Mouse (Mus musculus) kidney, postnatal 0 days (tissue): ENCODE data around the gene S100a10. TPM values are rescaled to one million over a fixed set of nuclear protein-coding genes. Genes with fewer than 3 reads are reported as not detected.

Experiments
- ATAC-seq: fragments of 200-750 bp; cut with Nextera tagmentation; replicated peaks from 2 replicates; pipeline ENCODE4 v1.8.0; 2017; ENCODE audit warnings: low read depth, moderate number of reproducible peaks, moderate TSS enrichment, moderate library complexity; ENCODE audit not compliant: low FRiP score
- DNase-seq: peaks from one replicate; pipeline ENCODE4 v3.0.0-alpha.2; 2016; ENCODE audit warnings: low spot score
- H3K27ac ChIP-seq: fragments of 300-500 bp; sonication (generic); 2 replicates; pipeline ENCODE4 v1.5.1; 2014; ENCODE audit warnings: mild to moderate bottlenecking
- H3K27me3 ChIP-seq: fragments of 300-500 bp; sonication (generic); 2 replicates; pipeline ENCODE4 v1.6.1; 2014; ENCODE audit warnings: low read length, mixed read lengths; ENCODE audit not compliant: insufficient read depth
- H3K36me3 ChIP-seq: fragments of 300-500 bp; sonication (generic); 2 replicates; pipeline ENCODE4 v1.6.1; 2014; ENCODE audit warnings: low read length, mixed read lengths; ENCODE audit not compliant: insufficient read depth
- H3K4me1 ChIP-seq: fragments of 300-500 bp; sonication (generic); replicated peaks from 2 replicates; pipeline ENCODE4 v1.6.1; 2014; ENCODE audit warnings: antibody characterized with exemption, low read length, mixed read lengths; ENCODE audit not compliant: insufficient read depth
- H3K4me2 ChIP-seq: fragments of 300-500 bp; sonication (generic); 2 replicates; pipeline ENCODE4 v1.6.1; 2014; ENCODE audit warnings: mild to moderate bottlenecking, low read length, moderate library complexity, mixed read lengths
- H3K4me3 ChIP-seq: fragments of 300-500 bp; sonication (generic); replicated peaks from 2 replicates; pipeline ENCODE4 v1.5.1; 2014; ENCODE audit warnings: low read depth, low read length
- H3K9ac ChIP-seq: fragments of 300-500 bp; sonication (generic); 2 replicates; pipeline ENCODE4 v1.6.1; 2014; ENCODE audit warnings: low read depth, low read length
- H3K9me3 ChIP-seq: fragments of 300-500 bp; sonication (generic); replicated peaks from 2 replicates; pipeline ENCODE4 v1.6.1; 2016; ENCODE audit warnings: low read length, inconsistent platforms, mixed read lengths
- CTCF ChIP-seq: IDR thresholded peaks from 2 replicates; pipeline ENCODE4 v1.5.1; 2016; ENCODE audit warnings: antibody characterized with exemption, low read depth, mild to moderate bottlenecking, moderate library complexity
- WGBS: fragments of 180-500 bp; shearing (Covaris S2); extraction: QIAGEN DNeasy Blood & Tissue Kit; methylation state at CpG from one replicate; pipeline ENCODE4 v1.1.7; 2014; 5-methylcytosine and 5-hydroxymethylcytosine counted together
- polyA plus RNA-seq: library from polyadenylated mRNA; unstranded; fragments of >200 nt; fragmentation: Nextera tagmentation; extraction: Ambion mirVana; gene quantifications from 2 replicates; pipeline ENCODE4 v1.2.1, GENCODE M21; 2015

S100a10 gene
- polyA plus RNA-seq, 1 experiment from 2014 or later, result 566 TPM

DNA sequence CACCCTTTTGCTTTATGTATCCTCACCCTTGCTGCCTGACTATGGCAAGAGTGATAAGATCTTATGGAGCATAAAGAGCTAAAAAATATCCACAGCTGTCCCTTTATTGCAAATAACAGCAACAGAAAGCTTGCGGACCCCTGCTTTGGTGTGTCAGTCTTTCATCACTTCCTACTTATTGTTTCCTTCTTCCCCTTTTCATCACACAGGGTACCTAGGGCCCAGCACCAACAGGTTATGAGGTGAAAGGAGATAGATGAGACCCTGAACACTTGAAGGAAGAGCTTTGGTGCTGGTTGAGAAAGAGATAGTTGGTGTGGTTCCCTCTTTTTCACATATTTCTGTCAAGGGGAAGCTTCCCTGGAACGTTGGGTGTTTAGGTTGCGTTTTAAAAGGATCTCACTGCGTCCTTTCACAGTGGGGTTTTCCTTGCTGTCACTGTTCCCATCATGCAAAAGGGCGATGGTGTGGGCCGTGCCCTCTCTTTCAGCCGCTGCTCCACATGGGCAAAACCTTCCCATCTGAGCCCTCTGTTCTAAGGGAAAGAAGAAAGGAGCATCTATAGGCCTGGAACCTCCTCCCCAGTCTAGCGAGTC lies 33.3 kb upstream of the S100a10 start:
- Histone ChIP-seq H3K9ac (peak overlapping the region; percentile 77; the same call in 1 of the 2 replicates), H3K9me3 (no peaks in the 10 kb centered on the region), H3K36me3 (peaks cover 7% of the 10 kb centered on the region), H3K4me3 (peak overlapping the region; percentile 83), H3K4me1 (peaks cover 15% of the 10 kb centered on the region; the same call in 1 of the 2 replicates), H3K4me2 (peak overlapping the region; percentile 58), H3K27me3 (no peaks in the 10 kb centered on the region), H3K27ac (peak overlapping the region; percentile 54)
- DNase-seq (no peak), ATAC-seq (no peak)
- 74% methylated on average over 8 of the region's 8 CpGs for WGBS
- no peak for TF ChIP-seq CTCF

DNA sequence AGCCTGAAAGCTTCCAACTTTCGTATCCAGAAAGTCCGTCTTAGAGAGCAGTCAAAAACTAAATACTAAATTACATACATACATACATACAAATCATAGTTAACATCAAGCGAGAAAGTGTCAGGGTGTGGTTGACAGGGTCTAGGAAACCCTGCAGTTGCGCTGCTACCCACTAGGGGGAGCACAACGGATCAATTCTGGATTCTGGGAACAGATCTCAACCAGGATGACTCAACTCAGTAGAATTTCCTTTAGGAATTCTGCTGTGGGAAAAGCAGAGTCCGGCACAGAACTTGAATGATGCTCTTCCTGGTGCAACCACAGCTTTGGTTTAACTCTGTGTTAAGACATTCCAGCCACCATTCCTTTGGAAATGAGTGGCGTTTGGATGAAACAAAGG lies 32.3 kb upstream of the S100a10 start:
- no peak overlapping the region for H3K27ac ChIP-seq
- H3K36me3 ChIP-seq, result peaks cover 11% of the 10 kb centered on the region
- peak; percentile 85 for TF ChIP-seq CTCF
- H3K4me2 ChIP-seq, result peak overlapping the region; percentile 33; the same call in 1 of the 2 replicates
- H3K9ac ChIP-seq, result no peak overlapping the region
- no peak for ATAC-seq
- H3K4me3 ChIP-seq, result no peak overlapping the region; the same call in 1 of the 2 replicates
- H3K27me3 ChIP-seq, result no peaks in the 10 kb centered on the region
- H3K4me1 ChIP-seq, result peaks cover 15% of the 10 kb centered on the region; the same call in 1 of the 2 replicates
- 45% methylated on average over 7 of the region's 7 CpGs for WGBS
- peak; percentile 86 for DNase-seq
- H3K9me3 ChIP-seq, result no peaks in the 10 kb centered on the region

DNA sequence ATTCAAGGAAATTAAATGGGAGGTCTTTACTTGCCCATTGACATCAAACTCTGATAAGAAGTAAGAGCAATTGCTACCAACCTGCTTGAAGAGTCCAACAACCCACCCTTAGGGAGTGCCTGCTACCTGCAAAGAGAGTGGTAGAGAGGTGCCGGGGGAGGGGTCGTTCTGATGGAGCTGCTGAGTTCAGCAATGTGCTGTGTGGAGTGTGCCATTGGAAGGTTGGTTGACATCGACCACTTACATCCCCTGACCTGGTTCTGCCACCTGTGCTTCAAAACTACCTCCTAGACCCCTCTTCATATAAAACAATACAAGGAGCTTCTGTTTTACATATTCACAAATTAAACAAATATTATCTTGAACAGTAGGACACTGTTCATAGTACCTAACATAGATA lies 27.6 kb upstream of the S100a10 start:
- Histone ChIP-seq H3K9me3 (no peaks in the 10 kb centered on the region), H3K9ac (no peak overlapping the region), H3K4me3 (no peak overlapping the region), H3K27ac (no peak overlapping the region), H3K36me3 (peaks cover 11% of the 10 kb centered on the region), H3K4me2 (no peak overlapping the region), H3K27me3 (no peaks in the 10 kb centered on the region), H3K4me1 (0 out of 2 replicates have a peak, but pooled peaks cover 5% of the 10 kb centered on the region)
- no peak for DNase-seq
- whole genome bisulfite sequencing, result 79% methylated on average over 3 of the region's 3 CpGs
- no peak for TF ChIP-seq CTCF
- ATAC-seq, result no peak

DNA sequence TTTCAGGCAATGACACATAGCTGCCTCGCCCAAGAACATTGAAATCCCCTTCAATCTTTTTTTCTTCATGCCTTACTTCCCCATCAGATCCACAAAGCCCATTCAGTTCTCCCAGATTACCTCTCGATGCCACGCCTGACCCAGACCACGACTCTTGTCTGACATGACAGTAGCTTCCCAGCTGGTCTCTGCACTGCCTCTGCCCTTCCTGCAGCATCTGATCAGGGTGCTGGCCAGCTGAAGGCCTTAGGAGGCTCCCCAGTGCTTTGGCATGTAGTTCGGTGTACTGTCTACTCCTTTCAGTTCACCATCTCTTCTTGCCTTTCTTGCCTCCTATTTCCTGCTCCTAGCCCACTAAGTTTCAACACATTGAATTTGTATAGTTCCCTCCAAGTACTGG lies 26.1 kb upstream of the S100a10 start:
- H3K27ac ChIP-seq, result no peak overlapping the region
- TF ChIP-seq CTCF, result no peak
- H3K27me3 ChIP-seq, result no peaks in the 10 kb centered on the region
- no peaks in the 10 kb centered on the region for H3K9me3 ChIP-seq
- ATAC-seq (no peak), DNase-seq (no peak)
- H3K4me3 ChIP-seq, result no peak overlapping the region
- H3K36me3 ChIP-seq, result peaks cover 11% of the 10 kb centered on the region
- H3K4me2 ChIP-seq, result no peak overlapping the region
- H3K4me1 ChIP-seq, result no peaks in the 10 kb centered on the region
- 87% methylated on average over 5 of the region's 5 CpGs for WGBS
- no peak overlapping the region for H3K9ac ChIP-seq

DNA sequence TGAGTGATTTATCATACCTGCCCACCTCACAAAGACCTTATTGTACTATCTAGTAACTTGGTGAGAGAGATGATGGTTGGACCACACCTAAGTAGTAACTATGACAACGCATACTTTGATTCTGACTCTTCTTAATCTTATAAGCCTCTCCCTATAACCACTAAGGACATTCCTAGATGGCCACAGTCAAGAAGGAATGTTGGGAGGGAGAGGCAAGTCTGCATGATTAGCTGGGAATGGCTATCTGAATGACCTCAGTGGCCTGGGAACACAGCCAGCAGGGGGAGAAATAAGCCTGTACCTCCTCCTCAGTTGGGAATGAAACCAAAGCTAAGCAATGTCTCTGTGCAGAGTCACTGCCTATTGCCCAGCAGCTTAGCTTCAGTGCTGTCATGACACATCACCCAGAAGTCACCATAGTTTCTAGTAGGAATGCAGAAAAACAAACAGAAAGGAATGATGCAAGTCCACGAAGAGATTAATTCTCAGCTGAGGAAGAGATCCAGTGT lies 17.8 kb upstream of the S100a10 start:
- WGBS, result 53% methylated on average over 2 of the region's 2 CpGs
- peak; percentile 59; the same call in 1 of the 2 replicates for ATAC-seq
- H3K4me2 ChIP-seq, result no peak overlapping the region
- no peaks in the 10 kb centered on the region for H3K36me3 ChIP-seq
- no peak overlapping the region for H3K4me3 ChIP-seq
- no peak overlapping the region for H3K9ac ChIP-seq
- no peak overlapping the region for H3K27ac ChIP-seq
- peak; percentile 40; the same call in 1 of the 2 replicates for TF ChIP-seq CTCF
- no peaks in the 10 kb centered on the region for H3K27me3 ChIP-seq
- H3K4me1 ChIP-seq, result no peaks in the 10 kb centered on the region
- H3K9me3 ChIP-seq, result no peaks in the 10 kb centered on the region
- DNase-seq, result peak; percentile 73

DNA sequence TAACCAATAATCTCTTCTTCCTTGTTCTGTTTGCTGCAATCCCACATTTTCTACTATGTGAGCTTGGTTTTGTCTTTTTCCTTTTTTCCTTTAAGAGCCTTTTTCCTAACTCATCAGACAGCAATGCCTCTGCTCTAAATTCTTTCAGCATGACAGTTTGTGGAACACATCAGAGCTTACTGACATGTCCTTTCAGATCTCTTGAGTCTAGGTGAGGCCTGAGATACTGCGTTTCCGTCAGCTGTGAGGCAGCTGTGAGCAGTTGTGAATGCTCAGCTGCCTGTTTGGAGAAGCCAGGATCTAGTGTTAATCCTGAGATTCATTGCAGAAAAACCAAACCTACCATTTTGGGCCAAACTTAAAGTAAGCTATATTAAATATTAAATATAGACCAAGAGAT lies 16.4 kb upstream of the S100a10 start:
- no peak for DNase-seq
- WGBS, result 80% methylated on average over 2 of the region's 2 CpGs
- no peak for ATAC-seq
- no peak overlapping the region for H3K4me3 ChIP-seq
- H3K9me3 ChIP-seq, result no peaks in the 10 kb centered on the region
- no peak for TF ChIP-seq CTCF
- no peaks in the 10 kb centered on the region for H3K4me1 ChIP-seq
- no peaks in the 10 kb centered on the region for H3K27me3 ChIP-seq
- H3K9ac ChIP-seq, result no peak overlapping the region
- H3K4me2 ChIP-seq, result no peak overlapping the region
- no peaks in the 10 kb centered on the region for H3K36me3 ChIP-seq
- H3K27ac ChIP-seq, result no peak overlapping the region
